Mouse (Mus musculus): ENCODE data around the gene Abhd17c.
"Not testable (repeated sequence)": the region's sequence is repeated elsewhere in the genome, so short reads cannot be mapped to it uniquely, and the experiment has no call there.

Abhd17c gene

DNA sequence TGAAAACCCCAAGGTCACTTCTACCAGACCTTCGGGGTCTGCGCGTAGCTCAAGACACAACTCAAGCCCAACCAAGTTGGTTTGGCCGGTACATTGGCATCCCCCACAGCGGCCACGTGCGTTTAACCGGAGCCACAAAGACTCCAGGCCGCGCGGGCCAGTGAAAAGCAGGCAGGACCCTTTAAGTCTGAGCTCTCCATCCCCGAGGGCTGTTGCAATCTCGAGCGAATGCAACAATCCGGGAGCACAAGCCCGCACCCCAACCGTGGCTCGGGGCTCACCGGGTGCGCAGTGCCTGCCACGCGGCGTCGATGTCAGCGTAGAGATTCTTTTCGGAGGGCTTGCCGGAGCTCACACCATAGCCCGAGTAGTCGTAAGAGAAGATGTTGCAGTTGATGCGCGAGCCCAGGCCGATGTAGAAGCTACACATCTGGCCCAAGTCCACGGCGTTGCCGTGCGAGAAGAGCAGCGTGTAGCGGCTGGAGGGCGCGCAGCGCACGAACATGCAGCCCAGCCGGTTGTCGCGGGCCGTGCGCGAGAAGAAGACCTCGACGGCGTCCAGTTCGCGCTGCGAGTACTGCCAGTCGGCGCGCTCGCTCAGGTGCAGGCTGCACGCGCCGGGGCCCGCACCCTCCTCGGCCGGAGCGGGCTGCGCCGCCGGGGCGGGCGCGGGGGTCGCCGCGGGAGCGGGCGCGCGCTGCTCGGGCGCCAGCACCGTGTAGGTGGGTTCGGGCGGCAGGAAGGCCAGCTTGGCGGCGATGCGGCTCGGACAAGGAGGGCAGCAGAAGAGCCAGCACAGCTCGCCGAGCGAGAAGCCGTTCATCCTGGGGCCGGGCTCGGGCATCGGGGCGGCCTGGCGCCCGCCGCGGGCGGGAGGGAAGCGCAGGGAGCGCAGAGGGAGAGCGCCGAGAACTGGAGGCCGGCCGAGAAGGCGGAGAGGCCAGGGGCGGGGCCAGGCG, at the start of gene Abhd17c:
Gene Abhd17c, minus strand, starts transcription at position 893 of the 959 bp plus-strand sequence.
- peak; percentile 36 to 37 for DNase-seq (ENCODE audit: low spot score in 2 of 2)

DNA sequence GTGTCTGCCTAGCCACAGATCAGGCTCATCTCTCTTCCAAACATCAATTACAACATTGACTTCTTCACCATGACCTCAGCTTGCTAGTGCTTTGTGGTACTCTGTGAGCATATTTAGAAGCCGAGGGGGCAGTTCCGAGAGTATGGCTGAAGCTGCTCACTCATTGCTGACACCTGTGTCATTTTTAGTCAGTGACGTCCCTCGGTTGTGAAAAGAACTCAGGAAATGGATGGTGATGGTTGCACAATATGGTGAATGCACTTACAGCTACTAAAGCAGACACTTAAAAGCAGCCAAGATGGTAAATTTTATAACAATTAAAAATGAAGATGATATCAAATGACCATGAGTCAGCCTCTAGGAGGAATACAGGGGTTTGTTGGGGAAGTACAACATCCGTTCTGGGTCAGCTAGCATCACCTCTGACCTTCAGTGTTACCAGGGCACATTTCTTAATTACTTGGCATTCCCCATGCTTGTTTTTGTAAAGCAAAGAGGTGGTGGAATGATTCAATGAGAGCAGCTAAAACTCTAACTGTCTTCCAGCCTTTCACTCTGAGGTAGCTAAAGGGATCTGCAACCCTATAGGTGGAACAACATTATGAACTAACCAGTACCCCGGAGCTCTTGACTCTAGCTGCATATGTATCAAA, 45.6 kb upstream of the Abhd17c start:
- no peak for DNase-seq (ENCODE audit: low spot score in 2 of 2)

DNA sequence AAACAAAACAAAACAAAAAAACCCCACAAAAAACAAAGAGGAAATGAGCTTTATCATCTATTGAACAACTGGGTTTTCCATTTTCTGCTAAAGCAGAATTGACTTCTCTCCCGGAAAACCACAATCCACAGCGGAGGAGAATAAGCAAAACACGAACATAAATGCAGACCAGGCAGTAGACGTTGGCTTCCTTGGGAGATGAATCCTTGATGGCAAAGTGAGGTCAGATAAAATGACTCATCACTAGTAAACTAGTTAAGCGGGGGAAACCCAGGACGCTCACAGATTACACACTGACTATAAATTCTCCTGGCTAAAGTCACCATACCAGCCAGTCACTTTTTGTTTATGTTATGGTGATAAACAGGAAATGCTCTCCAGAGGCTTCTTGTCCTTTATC, 44.5 kb upstream of the Abhd17c start:
- no peak for DNase-seq (ENCODE audit: low spot score in 2 of 2)

GRCm38 (mm10) chr7:84192256-84192655, 40.6 kb upstream of the Abhd17c start:
- no peak for DNase-seq (ENCODE audit: low spot score in 2 of 2)

GRCm38 (mm10) chr7:84191476-84191875, 39.8 kb upstream of the Abhd17c start:
- no peak for DNase-seq (ENCODE audit: low spot score in 2 of 2)

GRCm38 (mm10) chr7:84188196-84188595, 36.5 kb upstream of the Abhd17c start:
- no peak for DNase-seq (ENCODE audit: low spot score in 2 of 2)

- DNase-seq (ENCODE audit: low spot score in 2 of 2), result no peak
These were observed 33.5 kb upstream of the Abhd17c start for GRCm38 (mm10) chr7:84185196-84185595.

- DNase-seq (ENCODE audit: low spot score in 2 of 2), result no peak
These were observed 33.0 kb upstream of the Abhd17c start for GRCm38 (mm10) chr7:84184703-84185102.

DNA sequence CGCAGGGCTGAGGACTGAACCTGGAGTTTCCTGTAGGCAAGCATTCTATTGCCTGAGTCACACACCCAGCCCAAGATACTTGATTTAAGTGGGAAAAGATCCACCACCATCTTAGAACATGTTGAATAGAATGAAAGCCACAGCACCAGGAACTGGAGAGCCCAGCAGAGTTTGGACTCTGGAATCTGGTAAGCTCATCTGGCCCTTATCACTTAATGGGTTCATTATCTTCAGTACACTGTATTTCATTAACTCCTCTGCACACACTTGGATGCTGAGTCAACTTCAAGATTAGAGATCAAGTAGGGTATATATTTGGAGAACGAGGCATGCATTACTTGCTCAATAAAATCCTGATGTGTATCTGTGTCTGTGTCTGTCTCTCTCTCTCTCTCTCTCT, 27.1 kb upstream of the Abhd17c start:
- not testable (repeated sequence) for DNase-seq (ENCODE audit: low spot score in 2 of 2)

- no peak for DNase-seq (ENCODE audit: low spot score in 2 of 2)
These were observed 23.2 kb upstream of the Abhd17c start for GRCm38 (mm10) chr7:84174655-84175448.

DNA sequence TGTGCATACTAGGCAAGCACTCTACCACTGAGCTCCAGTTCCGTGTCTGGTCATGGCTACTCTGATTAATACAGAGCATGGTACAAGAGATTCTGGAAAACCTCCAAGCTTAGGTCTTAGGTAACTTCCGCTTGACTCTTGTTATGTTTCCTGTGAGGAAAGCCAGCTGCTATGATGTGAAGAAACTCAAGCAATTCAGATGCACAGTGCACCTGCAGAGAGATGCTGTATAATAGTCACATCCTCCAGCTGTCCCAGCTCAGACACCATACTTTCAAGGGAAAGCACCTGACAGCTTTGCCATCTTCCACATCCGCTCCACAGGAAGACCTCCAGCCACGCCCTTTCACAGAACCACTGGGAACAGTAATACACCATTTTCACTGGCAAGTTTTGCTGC, 21.7 kb upstream of the Abhd17c start:
- no peak for DNase-seq (ENCODE audit: low spot score in 2 of 2)

- DNase-seq (ENCODE audit: low spot score in 2 of 2), result no peak
These were observed 19.6 kb upstream of the Abhd17c start for GRCm38 (mm10) chr7:84171177-84171787.

DNA sequence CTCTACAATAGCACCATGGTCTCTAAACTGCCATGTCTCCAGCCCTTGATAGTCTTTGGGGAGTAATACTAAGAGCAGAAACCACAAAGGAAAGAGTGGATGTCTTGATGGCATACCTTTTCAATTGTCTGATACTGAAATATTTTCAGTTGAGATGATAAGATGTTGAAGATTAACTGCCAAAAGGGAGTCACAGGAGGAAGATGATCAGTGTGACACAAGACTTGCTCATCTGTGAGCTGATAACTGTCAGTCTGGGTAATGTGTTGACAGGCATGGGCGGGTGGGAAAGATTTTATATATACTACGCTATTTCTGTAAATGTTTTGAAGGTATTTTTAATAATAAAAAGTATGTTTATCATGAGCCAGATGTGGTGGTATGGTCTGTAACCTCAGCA, 16.7 kb upstream of the Abhd17c start:
- no peak for DNase-seq (ENCODE audit: low spot score in 2 of 2)

GRCm38 (mm10) chr7:84166721-84167419, 15.2 kb upstream of the Abhd17c start:
- DNase-seq (ENCODE audit: low spot score in 2 of 2), result no peak

- DNase-seq (ENCODE audit: low spot score in 2 of 2), result no peak
These were observed 14.3 kb upstream of the Abhd17c start for GRCm38 (mm10) chr7:84166007-84166406.

- no peak for DNase-seq (ENCODE audit: low spot score in 2 of 2)
These were observed 13.6 kb upstream of the Abhd17c start for GRCm38 (mm10) chr7:84165288-84165687.

- peak; percentile 60 to 61 for DNase-seq (ENCODE audit: low spot score in 2 of 2)
These were observed 13.2 kb upstream of the Abhd17c start for GRCm38 (mm10) chr7:84164880-84165279.

DNA sequence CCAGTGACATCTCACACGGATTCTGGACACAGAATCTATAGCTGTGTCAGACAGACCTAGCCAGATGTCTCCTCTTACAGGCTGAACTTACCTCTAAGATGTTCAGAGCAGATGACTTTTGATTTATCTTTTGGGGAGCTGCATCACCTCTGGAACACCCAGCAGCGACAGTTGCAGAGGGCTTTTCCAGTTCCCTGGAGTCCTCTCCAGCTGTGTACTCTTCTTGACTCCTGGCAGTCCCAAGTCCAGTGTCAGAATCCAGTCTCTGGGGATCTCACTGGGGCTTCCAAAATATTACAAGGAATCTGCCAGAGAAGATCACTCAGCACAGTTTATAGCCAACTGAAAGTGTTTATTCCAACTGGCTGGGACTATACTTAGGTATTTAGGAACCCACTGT, 12.7 kb upstream of the Abhd17c start:
- DNase-seq (ENCODE audit: low spot score in 2 of 2), result no peak

- peak; percentile 23 to 37 for DNase-seq (ENCODE audit: low spot score in 2 of 2)
These were observed 11.9 kb upstream of the Abhd17c start for GRCm38 (mm10) chr7:84163585-84163984.

DNA sequence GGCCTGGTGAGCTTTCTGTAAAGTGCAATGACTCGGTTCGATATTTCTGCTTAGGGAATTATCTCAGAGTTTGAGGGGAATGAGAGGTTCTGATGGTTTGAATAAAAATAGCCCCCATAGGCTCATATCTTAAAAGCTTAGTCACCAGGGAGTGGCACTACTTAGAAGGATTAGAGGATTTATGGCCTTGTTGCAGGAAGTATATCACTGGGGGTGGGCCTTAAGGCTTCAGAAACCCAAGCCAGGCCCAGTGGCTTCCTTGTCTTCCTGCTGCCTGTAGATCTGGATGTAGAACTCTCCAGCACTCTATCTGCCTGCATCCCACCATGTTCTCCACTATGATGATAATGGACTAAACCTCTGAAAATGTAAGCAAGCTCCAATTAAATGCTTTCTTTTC, 7.7 kb upstream of the Abhd17c start:
- DNase-seq (ENCODE audit: low spot score in 2 of 2), result no peak

GRCm38 (mm10) chr7:84153821-84154220, 2.1 kb upstream of the Abhd17c start:
- no peak for DNase-seq (ENCODE audit: low spot score in 2 of 2)

Data from spleen, postnatal 36 days (tissue).